Mouse (Mus musculus) megakaryocyte-erythroid progenitor cell, adult 5-6 weeks (primary cell): ENCODE data around the gene Gm21693. TPM values are rescaled to one million over a fixed set of nuclear protein-coding genes. Genes with fewer than 3 reads are reported as not detected.
"Not testable (repeated sequence)": the region's sequence is repeated elsewhere in the genome, so short reads cannot be mapped to it uniquely, and the experiment has no call there.

ENCODE experiments used
- ATAC-seq: replicated peaks from 2 replicates; pipeline ENCODE4 v1.8.0; 2016; ENCODE audit warnings: mild to moderate bottlenecking, inconsistent platforms; ENCODE audit not compliant: severe bottlenecking, poor library complexity, low FRiP score, low TSS enrichment
- total RNA-seq, 2 experiments: library from RNA; stranded (forward) in 1 of 2; stranded (reverse) in 1 of 2; fragments of 200-1000, 215-1000 nt in 1 of 2; fragments of >200 nt in 1 of 2; fragmentation: Nextera tagmentation in 1 of 2; gene quantifications; 2 replicates each; pipeline ENCODE4 v1.2.3; 2014 to 2017

Gene Gm21693
- total RNA-seq (2014; fragmentation: Nextera tagmentation) (not detected in 2 replicates), total RNA-seq (2017) (not detected in 2 replicates)

DNA sequence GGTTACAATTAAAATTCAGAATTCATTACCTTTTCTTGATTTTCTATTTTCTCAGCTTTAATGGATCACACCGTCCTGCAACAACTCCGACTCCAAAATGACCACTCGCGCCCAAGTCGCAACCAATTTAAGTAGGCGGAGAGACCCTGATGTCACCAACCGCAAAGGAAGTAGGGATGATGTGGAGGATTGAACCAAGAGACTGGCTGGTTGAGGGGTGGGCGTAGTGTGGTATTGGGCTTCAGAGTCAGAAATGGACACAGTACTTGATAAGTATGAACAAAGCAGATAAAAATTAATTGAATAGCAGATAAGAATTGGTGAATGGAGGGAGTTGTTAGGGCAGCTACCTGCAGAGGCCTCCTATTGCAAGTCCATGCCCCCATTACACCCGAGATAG, at the start of gene Gm21693:
Gene Gm21693 (minus strand): TSS at position 101 of the 400 bp plus-strand sequence.
- ATAC-seq, result not testable (repeated sequence)

DNA sequence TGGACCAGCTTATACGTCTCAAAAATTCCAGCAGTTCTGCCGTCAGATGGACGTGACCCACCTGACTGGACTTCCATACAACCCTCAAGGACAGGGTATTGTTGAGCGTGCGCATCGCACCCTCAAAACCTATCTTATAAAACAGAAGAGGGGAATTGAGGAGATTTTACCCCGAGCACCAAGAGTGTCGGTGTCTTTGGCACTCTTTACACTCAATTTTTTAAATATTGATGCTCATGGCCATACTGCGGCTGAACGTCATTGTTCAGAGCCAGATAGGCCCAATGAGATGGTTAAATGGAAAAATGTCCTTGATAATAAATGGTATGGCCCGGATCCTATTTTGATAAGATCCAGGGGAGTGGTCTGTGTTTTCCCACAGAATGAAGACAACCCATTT, 4.5 kb downstream of the Gm21693 start:
- ATAC-seq, result not testable (repeated sequence)

DNA sequence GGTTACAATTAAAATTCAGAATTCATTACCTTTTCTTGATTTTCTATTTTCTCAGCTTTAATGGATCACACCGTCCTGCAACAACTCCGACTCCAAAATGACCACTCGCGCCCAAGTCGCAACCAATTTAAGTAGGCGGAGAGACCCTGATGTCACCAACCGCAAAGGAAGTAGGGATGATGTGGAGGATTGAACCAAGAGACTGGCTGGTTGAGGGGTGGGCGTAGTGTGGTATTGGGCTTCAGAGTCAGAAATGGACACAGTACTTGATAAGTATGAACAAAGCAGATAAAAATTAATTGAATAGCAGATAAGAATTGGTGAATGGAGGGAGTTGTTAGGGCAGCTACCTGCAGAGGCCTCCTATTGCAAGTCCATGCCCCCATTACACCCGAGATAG, 38.8 kb downstream of the Gm21693 start, which contains the start of gene Gm21677:
Gene Gm21677 (minus strand): TSS at position 101 of the 400 bp plus-strand sequence.
- ATAC-seq, result not testable (repeated sequence)

Other genes with a start within 250 kb of the Gm21693 start
- gene Gm21677, start 38.9 kb downstream of the Gm21693 start, total RNA-seq (2014; fragmentation: Nextera tagmentation), result not detected in 2 replicates
- gene Gm21677, start 38.9 kb downstream of the Gm21693 start, total RNA-seq (2017), result not detected in 2 replicates
- not detected in 2 replicates for gene Gm21704, start 64.8 kb upstream of the Gm21693 start, total RNA-seq (2014; fragmentation: Nextera tagmentation)
- not detected in 2 replicates for gene Gm21704, start 64.8 kb upstream of the Gm21693 start, total RNA-seq (2017)
- gene Gm21708, start 64.8 kb upstream of the Gm21693 start, total RNA-seq (2014; fragmentation: Nextera tagmentation), result not detected in 2 replicates
- gene Gm21708, start 64.8 kb upstream of the Gm21693 start, total RNA-seq (2017), result not detected in 2 replicates